Mouse (Mus musculus) testis, postnatal 14 days (tissue): ENCODE results near the gene C1s2.
A peak's percentile ranks its signal among the peaks of the same experiment; 100 is the strongest.
"Not testable (repeated sequence)": the region's sequence is repeated elsewhere in the genome, so short reads cannot be mapped to it uniquely, and the experiment has no call there.

Experiments used
- DNase-seq: peaks from one replicate; pipeline ENCODE4 v3.0.0; 2021; ENCODE audit warnings: low spot score

The C1s2 gene

GRCm38 (mm10) chr6:124636858-124637460, 1.1 kb upstream of the C1s2 start:
- DNase-seq, result not testable (repeated sequence)

GRCm38 (mm10) chr6:124630763-124631162, 5.1 kb downstream of the C1s2 start:
- no peak for DNase-seq

- DNase-seq, result not testable (repeated sequence)
These were observed 9.7 kb downstream of the C1s2 start for GRCm38 (mm10) chr6:124626184-124626583.

GRCm38 (mm10) chr6:124625612-124626011, 10.3 kb downstream of the C1s2 start:
- DNase-seq, result no peak

- peak; percentile 13 for DNase-seq
These were observed 33.9 kb downstream of the C1s2 start for GRCm38 (mm10) chr6:124602031-124602430.

GRCm38 (mm10) chr6:124593121-124593520, 42.8 kb downstream of the C1s2 start:
- DNase-seq, result no peak

- no peak for DNase-seq
These were observed 43.6 kb downstream of the C1s2 start for GRCm38 (mm10) chr6:124592186-124592700.

- DNase-seq, result no peak
These were observed 47.1 kb downstream of the C1s2 start for GRCm38 (mm10) chr6:124588771-124589170.

GRCm38 (mm10) chr6:124586266-124586665, 49.6 kb downstream of the C1s2 start:
- no peak for DNase-seq

- DNase-seq, result peak; percentile 22
These were observed 50.1 kb downstream of the C1s2 start for GRCm38 (mm10) chr6:124585761-124586160.

GRCm38 (mm10) chr6:124584935-124585334, 51.0 kb downstream of the C1s2 start:
- no peak for DNase-seq

GRCm38 (mm10) chr6:124582231-124582630, 53.7 kb downstream of the C1s2 start:
- DNase-seq, result no peak

- DNase-seq, result not testable (repeated sequence)
These were observed 55.7 kb downstream of the C1s2 start for GRCm38 (mm10) chr6:124580155-124580554.

GRCm38 (mm10) chr6:124575155-124575678, 60.7 kb downstream of the C1s2 start:
- not testable (repeated sequence) for DNase-seq
